Mouse (Mus musculus) heart, postnatal 0 days (tissue): ENCODE measurements around the gene Alg3. TPM values are rescaled to one million over a fixed set of nuclear protein-coding genes. Genes with fewer than 3 reads are reported as not detected.

ENCODE experiments used
- ATAC-seq: fragments of 200-750 bp; cut with Nextera tagmentation; 2 replicates; pipeline ENCODE4 v1.8.0; 2017; ENCODE audit warnings: low read depth, moderate number of reproducible peaks, moderate library complexity; ENCODE audit not compliant: insufficient read depth
- DNase-seq: peaks from one replicate; pipeline ENCODE4 v3.0.0-alpha.2; 2016; ENCODE audit warnings: low spot score
- H3K27ac ChIP-seq: fragments of 300-500 bp; sonication (generic); 2 replicates; pipeline ENCODE4 v1.5.1; 2014; ENCODE audit warnings: low read depth, mild to moderate bottlenecking
- H3K27me3 ChIP-seq: fragments of 300-500 bp; sonication (generic); 2 replicates; pipeline ENCODE4 v1.6.1; 2014; ENCODE audit warnings: low read length, mixed read lengths; ENCODE audit not compliant: control insufficient read depth, insufficient read depth
- H3K36me3 ChIP-seq: fragments of 300-500 bp; sonication (generic); replicated peaks from 2 replicates; pipeline ENCODE4 v1.6.1; 2014; ENCODE audit warnings: low read length, mixed read lengths; ENCODE audit not compliant: control insufficient read depth, insufficient read depth
- H3K4me1 ChIP-seq: fragments of 300-500 bp; sonication (generic); 2 replicates; pipeline ENCODE4 v1.6.1; 2014; ENCODE audit warnings: antibody characterized with exemption; ENCODE audit not compliant: control insufficient read depth, insufficient read depth
- H3K4me2 ChIP-seq: fragments of 300-500 bp; sonication (generic); 2 replicates; pipeline ENCODE4 v1.6.1; 2014; ENCODE audit warnings: low read depth, mild to moderate bottlenecking, low read length, moderate library complexity
- H3K4me3 ChIP-seq: fragments of 300-500 bp; sonication (generic); 2 replicates; pipeline ENCODE4 v1.5.1; 2014; ENCODE audit warnings: low read depth, low read length
- H3K9ac ChIP-seq: fragments of 300-500 bp; sonication (generic); replicated peaks from 2 replicates; pipeline ENCODE4 v1.6.1; 2014; ENCODE audit warnings: low read depth, low read length, mixed read lengths
- H3K9me3 ChIP-seq: fragments of 300-500 bp; sonication (generic); replicated peaks from 2 replicates; pipeline ENCODE4 v1.6.1; 2016; ENCODE audit warnings: low read length; ENCODE audit not compliant: control insufficient read depth
- CTCF ChIP-seq: IDR thresholded peaks from 2 replicates; pipeline ENCODE4 v1.5.1; 2016; ENCODE audit warnings: antibody characterized with exemption, control low read depth, low read depth
- EP300 ChIP-seq: IDR thresholded peaks from 2 replicates; pipeline ENCODE4 v1.6.1; 2016; ENCODE audit warnings: antibody characterized with exemption, low read depth
- WGBS: fragments of 180-500 bp; shearing (Covaris S2); extraction: QIAGEN DNeasy Blood & Tissue Kit; methylation state at CpG from one replicate; pipeline ENCODE4 v1.1.7; 2014; 5-methylcytosine and 5-hydroxymethylcytosine counted together
- polyA plus RNA-seq: library from polyadenylated mRNA; unstranded; fragments of >200 nt; fragmentation: Nextera tagmentation; extraction: Ambion mirVana; gene quantifications from 2 replicates; pipeline ENCODE4 v1.2.1, GENCODE M21; 2015
- total RNA-seq: library from RNA; depleted of rRNA; stranded (reverse); fragments of >200 nt; gene quantifications from 2 replicates; pipeline ENCODE4 v1.2.3, GENCODE M21; 2014; ENCODE audit warnings: low replicate concordance

Gene Alg3
- total and polyA plus RNA-seq, 2 experiments from 2014 or later = 20.2 to 21.6 TPM

DNA sequence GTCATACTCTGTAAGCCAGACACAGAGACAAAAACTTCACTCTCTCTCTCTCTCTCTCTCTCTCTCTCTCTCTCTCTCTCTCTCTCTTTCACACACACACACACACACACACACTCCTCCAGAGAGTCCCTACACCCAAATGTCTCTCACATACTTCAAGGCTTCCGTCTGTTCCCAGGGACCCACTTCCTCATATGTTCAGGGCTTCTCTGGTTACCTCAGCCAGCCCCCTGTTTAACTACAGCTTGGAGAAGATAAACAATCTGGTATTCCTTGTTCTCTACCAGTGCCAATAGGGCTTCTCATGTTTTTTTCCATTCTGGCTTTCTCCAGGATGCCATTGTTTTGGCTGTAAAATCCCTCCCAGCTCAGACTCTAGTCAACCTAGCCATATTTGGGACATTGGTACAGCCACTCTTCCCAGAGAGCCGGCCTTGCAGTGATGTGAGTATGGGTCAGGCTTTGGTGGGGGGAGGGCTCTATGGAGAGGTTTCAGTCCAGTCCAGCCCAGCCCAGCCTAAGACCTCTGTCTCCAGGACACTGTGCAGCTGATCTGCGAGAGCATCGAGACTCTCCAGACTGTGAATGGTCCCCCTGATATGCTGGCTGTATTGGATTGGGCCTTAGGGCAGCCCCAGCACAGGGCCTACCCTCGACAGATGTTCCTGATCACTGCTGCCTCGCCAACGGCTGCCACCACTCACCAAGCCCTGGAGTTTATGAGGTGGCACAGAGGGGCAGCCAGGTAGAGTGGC is 14.7 kb downstream of the Alg3 start:
- TF ChIP-seq EP300 (no peak), CTCF (no peak)
- ATAC-seq = no peak
- no peaks in the 10 kb centered on the region for H3K9me3 ChIP-seq
- no peak overlapping the region for H3K4me2 ChIP-seq
- no peak for DNase-seq
- no peak overlapping the region for H3K27ac ChIP-seq
- 54% methylated on average over 7 of the region's 7 CpGs for WGBS
- H3K4me1 ChIP-seq = no peaks in the 10 kb centered on the region
- H3K4me3 ChIP-seq = no peak overlapping the region
- H3K36me3 ChIP-seq = no peaks in the 10 kb centered on the region
- peaks cover 27% of the 10 kb centered on the region for H3K27me3 ChIP-seq
- no peak overlapping the region for H3K9ac ChIP-seq

DNA sequence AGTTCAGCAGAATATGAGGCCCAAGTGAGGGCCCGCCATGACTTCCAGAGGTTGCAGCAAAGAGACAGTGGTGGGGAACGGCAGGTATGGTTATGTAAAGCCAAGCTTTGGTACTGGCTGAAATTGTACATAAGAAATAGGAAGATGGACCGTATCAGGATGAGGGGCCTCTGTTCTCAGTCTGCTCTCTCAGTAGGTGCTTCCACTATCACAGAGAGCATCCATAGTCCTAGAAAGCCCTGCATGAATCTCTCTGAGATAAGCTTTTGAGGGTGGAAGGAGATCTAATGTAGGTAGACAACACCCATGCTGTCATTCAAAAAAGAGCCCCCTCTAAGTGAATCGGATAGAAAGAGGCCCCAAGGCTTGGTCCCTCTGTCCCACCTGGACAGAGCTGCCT is 15.8 kb downstream of the Alg3 start:
- Histone ChIP-seq H3K36me3 (no peaks in the 10 kb centered on the region), H3K9me3 (no peaks in the 10 kb centered on the region), H3K9ac (no peak overlapping the region), H3K4me2 (no peak overlapping the region), H3K4me1 (no peaks in the 10 kb centered on the region; the same call in 1 of the 2 replicates), H3K27ac (no peak overlapping the region), H3K27me3 (peaks cover 38% of the 10 kb centered on the region), H3K4me3 (no peak overlapping the region)
- 76% methylated on average over 4 of the region's 4 CpGs for WGBS
- ATAC-seq (no peak), DNase-seq (no peak)
- TF ChIP-seq CTCF = no peak
- no peak for TF ChIP-seq EP300

GRCm38 (mm10) chr16:20595060-20595673 is 16.4 kb downstream of the Alg3 start:
- no peak overlapping the region for H3K4me3 ChIP-seq
- no peak overlapping the region for H3K27ac ChIP-seq
- TF ChIP-seq CTCF (no peak), EP300 (no peak)
- H3K9me3 ChIP-seq = no peaks in the 10 kb centered on the region
- H3K9ac ChIP-seq = no peak overlapping the region
- H3K4me1 ChIP-seq = peaks cover 5% of the 10 kb centered on the region; the same call in 1 of the 2 replicates
- 66% methylated on average over 7 of the region's 7 CpGs for WGBS
- H3K4me2 ChIP-seq = no peak overlapping the region
- no peak for ATAC-seq
- no peak for DNase-seq
- H3K27me3 ChIP-seq = peaks cover 44% of the 10 kb centered on the region
- H3K36me3 ChIP-seq = no peaks in the 10 kb centered on the region

DNA sequence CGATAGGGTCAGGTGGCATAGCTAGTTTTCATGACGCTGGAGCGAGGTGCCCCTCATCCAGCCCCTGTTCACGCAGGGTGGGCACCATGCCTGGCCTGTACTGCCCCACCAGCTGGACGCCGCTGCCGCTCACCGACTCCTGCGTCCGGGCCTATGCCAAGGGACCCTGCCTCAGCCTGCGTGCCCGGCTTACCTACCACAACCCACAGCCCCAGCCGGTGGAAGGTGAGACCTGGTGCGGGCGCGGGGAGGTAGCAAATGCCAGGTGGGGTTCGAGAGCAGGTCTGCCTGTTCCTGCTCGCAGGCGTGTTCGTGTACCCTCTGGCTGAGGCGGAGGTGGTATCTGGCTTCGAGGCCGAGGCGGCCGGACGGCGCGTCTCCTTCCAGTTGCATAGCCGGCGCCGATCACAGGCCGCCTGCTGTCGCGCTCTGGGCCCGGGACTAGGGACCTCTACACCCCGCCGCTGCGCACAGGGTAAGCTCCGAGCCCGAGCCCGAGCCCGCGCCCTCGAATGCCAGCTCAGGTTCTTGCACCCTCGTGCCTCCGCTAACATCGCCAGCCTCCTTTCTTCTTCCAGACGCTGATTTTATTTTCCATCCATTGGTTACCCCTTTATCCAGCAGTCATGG is 20.3 kb downstream of the Alg3 start:
- ATAC-seq = no peak
- Histone ChIP-seq H3K27me3 (peaks cover 62% of the 10 kb centered on the region), H3K9me3 (no peaks in the 10 kb centered on the region), H3K27ac (no peak overlapping the region), H3K36me3 (no peaks in the 10 kb centered on the region), H3K9ac (no peak overlapping the region), H3K4me1 (peaks cover 11% of the 10 kb centered on the region; the same call in 1 of the 2 replicates), H3K4me2 (peak overlapping the region; percentile 12; the same call in 1 of the 2 replicates), H3K4me3 (peak overlapping the region; percentile 15; the same call in 1 of the 2 replicates)
- WGBS = 5% methylated on average over 48 of the region's 48 CpGs
- no peak for DNase-seq
- no peak for TF ChIP-seq CTCF
- no peak for TF ChIP-seq EP300

DNA sequence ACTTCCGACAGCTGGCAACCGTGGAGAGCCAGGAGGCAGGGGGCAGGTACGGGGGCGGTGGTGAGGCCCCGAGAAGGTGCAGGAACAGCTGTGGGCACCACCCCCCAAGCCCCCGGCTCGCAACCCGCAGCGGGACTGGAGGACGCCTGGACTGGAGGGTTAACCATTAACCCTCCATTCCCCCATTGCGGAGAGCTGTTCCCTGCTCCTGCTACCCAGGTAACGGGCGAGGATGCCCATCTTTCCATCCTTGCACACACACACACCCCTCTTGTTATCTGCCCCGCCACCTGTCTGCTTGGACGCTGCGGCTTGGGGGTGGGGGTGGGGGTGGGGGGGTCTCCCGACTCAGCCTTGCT is 20.9 kb downstream of the Alg3 start:
- no peak overlapping the region for H3K27ac ChIP-seq
- H3K4me2 ChIP-seq = peak overlapping the region; percentile 75
- TF ChIP-seq EP300 = no peak
- TF ChIP-seq CTCF = no peak
- DNase-seq (no peak), ATAC-seq (0 out of 2 replicates have a peak, but pooled peaks have one; percentile 14)
- 5% methylated on average over 17 of the region's 17 CpGs for WGBS
- no peaks in the 10 kb centered on the region for H3K36me3 ChIP-seq
- peak overlapping the region; percentile 52 for H3K4me3 ChIP-seq
- H3K9me3 ChIP-seq = no peaks in the 10 kb centered on the region
- peaks cover 11% of the 10 kb centered on the region; the same call in 1 of the 2 replicates for H3K4me1 ChIP-seq
- H3K27me3 ChIP-seq = peaks cover 58% of the 10 kb centered on the region
- H3K9ac ChIP-seq = no peak overlapping the region
